Mouse (Mus musculus) lung, embryonic 14.5 days (tissue): ENCODE measurements around the gene Gpr55. TPM values are rescaled to one million over a fixed set of nuclear protein-coding genes. Genes with fewer than 3 reads are reported as not detected.
A peak's percentile ranks its signal among the peaks of the same experiment; 100 is the strongest.

Experiments used
- ATAC-seq: fragments of 200-750 bp; cut with Nextera tagmentation; 2 replicates; pipeline ENCODE4 v1.8.0; 2017; ENCODE audit warnings: mild to moderate bottlenecking, moderate TSS enrichment, moderate library complexity; ENCODE audit not compliant: insufficient read depth
- DNase-seq: peaks from one replicate; pipeline ENCODE4 v3.0.0-alpha.2; 2015
- H3K27ac ChIP-seq: fragments of 300-500 bp; sonication (generic); 2 replicates; pipeline ENCODE4 v1.5.1; 2014; ENCODE audit warnings: low read depth, mild to moderate bottlenecking, moderate library complexity
- H3K27me3 ChIP-seq: fragments of 300-500 bp; sonication (generic); 2 replicates; pipeline ENCODE4 v1.6.1; 2014; ENCODE audit warnings: low read length, control low read depth; ENCODE audit not compliant: insufficient read depth
- H3K36me3 ChIP-seq: fragments of 300-500 bp; sonication (generic); 2 replicates; pipeline ENCODE4 v1.6.1; 2014; ENCODE audit warnings: control low read depth; ENCODE audit not compliant: insufficient read depth
- H3K4me1 ChIP-seq: fragments of 300-500 bp; sonication (generic); 2 replicates; pipeline ENCODE4 v1.6.1; 2014; ENCODE audit warnings: antibody characterized with exemption, control low read depth; ENCODE audit not compliant: insufficient read depth
- H3K4me2 ChIP-seq: fragments of 300-500 bp; sonication (generic); 2 replicates; pipeline ENCODE4 v1.6.1; 2014; ENCODE audit warnings: mild to moderate bottlenecking
- H3K4me3 ChIP-seq: fragments of 300-500 bp; sonication (generic); 2 replicates; pipeline ENCODE4 v1.5.1; 2014; ENCODE audit warnings: low read depth, low read length
- H3K9ac ChIP-seq: fragments of 300-500 bp; sonication (generic); 2 replicates; pipeline ENCODE4 v1.6.1; 2014
- H3K9me3 ChIP-seq: fragments of 300-500 bp; sonication (generic); 2 replicates; pipeline ENCODE4 v1.6.1; 2016; ENCODE audit warnings: low read depth, low read length, control low read depth
- CTCF ChIP-seq: IDR thresholded peaks from 2 replicates; pipeline ENCODE4 v1.5.1; 2016; ENCODE audit warnings: antibody characterized with exemption, low read depth
- WGBS: fragments of 180-500 bp; shearing (Covaris S2); extraction: QIAGEN DNeasy Blood & Tissue Kit; methylation state at CpG from one replicate; pipeline ENCODE4 v1.1.7; 2014; 5-methylcytosine and 5-hydroxymethylcytosine counted together
- polyA plus RNA-seq: library from polyadenylated mRNA; unstranded; fragments of >200 nt; fragmentation: Nextera tagmentation; extraction: Ambion mirVana; gene quantifications from 2 replicates; pipeline ENCODE4 v1.2.1, GENCODE M21; 2014

The Gpr55 gene
- polyA plus RNA-seq, 1 experiment from 2014 or later, result not detected

- no peaks in the 10 kb centered on the region for H3K36me3 ChIP-seq
- H3K4me3 ChIP-seq, result no peak within 1 kb of the TSS
- H3K9me3 ChIP-seq, result no peaks in the 10 kb centered on the region
- no peaks in the 10 kb centered on the region for H3K4me1 ChIP-seq
- TF ChIP-seq CTCF, result no peak
- ATAC-seq (peak; percentile 65), DNase-seq (peak; percentile 72)
- H3K27ac ChIP-seq, result no peak within 1 kb of the TSS
- WGBS, result 50% methylated on average over 4 of the region's 4 CpGs
- H3K27me3 ChIP-seq, result no peaks in the 10 kb centered on the region
- H3K9ac ChIP-seq, result no peak within 1 kb of the TSS
- no peak within 1 kb of the TSS for H3K4me2 ChIP-seq
Measured at GRCm38 (mm10) chr1:85928057-85928687, 32.6 kb downstream of the Gpr55 start, which contains the start of gene 4933407L21Rik. Gene 4933407L21Rik, plus strand, starts transcription at chr1:85928483.

DNA sequence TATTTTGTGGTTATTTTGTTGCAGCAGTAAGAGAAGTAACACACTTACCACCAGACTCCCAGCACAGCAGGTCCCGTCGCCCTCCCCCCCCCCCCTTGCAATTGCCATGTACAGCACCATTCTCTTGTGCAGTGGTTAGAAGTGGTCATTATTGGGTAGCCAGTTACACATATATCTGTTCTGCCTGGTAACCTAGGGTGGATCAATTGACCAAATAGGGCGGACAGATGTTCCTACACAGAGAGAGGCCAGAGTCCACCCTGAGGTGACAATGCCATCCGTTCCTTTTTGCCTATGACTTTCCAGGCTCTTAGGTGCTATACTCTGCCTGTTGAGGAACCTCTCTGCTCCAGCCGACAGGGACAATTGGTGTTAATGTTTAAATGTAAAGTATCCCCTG is 35.6 kb downstream of the Gpr55 start:
- ATAC-seq, result no peak
- Histone ChIP-seq H3K4me2 (no peak overlapping the region), H3K4me1 (no peaks in the 10 kb centered on the region; the same call in 1 of the 2 replicates), H3K9ac (no peak overlapping the region), H3K27me3 (no peaks in the 10 kb centered on the region), H3K4me3 (no peak overlapping the region), H3K36me3 (no peaks in the 10 kb centered on the region), H3K27ac (no peak overlapping the region), H3K9me3 (no peaks in the 10 kb centered on the region)
- no peak for DNase-seq
- WGBS, result 76% methylated on average over 5 of the region's 5 CpGs
- TF ChIP-seq CTCF, result no peak

- Histone ChIP-seq H3K4me3 (no peak overlapping the region), H3K27me3 (no peaks in the 10 kb centered on the region), H3K4me1 (no peaks in the 10 kb centered on the region; the same call in 1 of the 2 replicates), H3K27ac (no peak overlapping the region), H3K4me2 (no peak overlapping the region), H3K9me3 (no peaks in the 10 kb centered on the region), H3K9ac (no peak overlapping the region), H3K36me3 (no peaks in the 10 kb centered on the region)
- 62% methylated on average over 5 of the region's 5 CpGs for WGBS
- no peak for ATAC-seq
- DNase-seq, result no peak
- TF ChIP-seq CTCF, result no peak
Measured at GRCm38 (mm10) chr1:85922865-85923211, 38.0 kb downstream of the Gpr55 start.

- no peak overlapping the region for H3K4me3 ChIP-seq
- no peak overlapping the region for H3K4me2 ChIP-seq
- no peak for DNase-seq
- no peaks in the 10 kb centered on the region for H3K36me3 ChIP-seq
- peaks cover 3% of the 10 kb centered on the region; the same call in 1 of the 2 replicates for H3K4me1 ChIP-seq
- 64% methylated on average over 7 of the region's 7 CpGs for WGBS
- no peak overlapping the region for H3K9ac ChIP-seq
- TF ChIP-seq CTCF, result no peak
- no peak overlapping the region for H3K27ac ChIP-seq
- ATAC-seq, result no peak
- H3K27me3 ChIP-seq, result no peaks in the 10 kb centered on the region
- H3K9me3 ChIP-seq, result no peaks in the 10 kb centered on the region
Measured at GRCm38 (mm10) chr1:85922127-85922864, 38.5 kb downstream of the Gpr55 start.

DNA sequence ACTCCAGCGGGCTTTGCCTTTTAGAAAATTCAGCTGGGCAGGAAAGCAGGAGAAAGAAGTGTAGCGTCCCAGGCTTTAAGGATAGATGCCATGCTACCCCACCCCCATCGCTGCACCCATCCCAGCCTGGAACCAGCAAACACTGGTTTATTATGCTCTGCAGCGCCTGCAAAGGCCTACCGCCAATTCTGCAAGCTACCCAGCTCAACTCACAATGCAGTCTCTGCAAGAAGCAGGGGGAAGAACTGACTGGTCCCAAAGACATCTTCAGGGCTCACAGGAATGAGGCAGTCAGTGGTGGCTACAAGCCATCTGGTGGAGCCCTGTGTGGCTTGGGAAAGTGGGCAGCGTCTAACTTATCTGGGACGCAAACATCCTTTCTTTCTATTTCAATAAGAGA is 39.1 kb downstream of the Gpr55 start:
- no peak overlapping the region for H3K4me3 ChIP-seq
- H3K9ac ChIP-seq, result no peak overlapping the region
- no peak for TF ChIP-seq CTCF
- DNase-seq (no peak), ATAC-seq (no peak)
- WGBS, result 75% methylated on average over 7 of the region's 7 CpGs
- no peaks in the 10 kb centered on the region for H3K36me3 ChIP-seq
- no peaks in the 10 kb centered on the region for H3K27me3 ChIP-seq
- H3K4me2 ChIP-seq, result no peak overlapping the region
- peaks cover 4% of the 10 kb centered on the region; the same call in 1 of the 2 replicates for H3K4me1 ChIP-seq
- H3K27ac ChIP-seq, result no peak overlapping the region
- H3K9me3 ChIP-seq, result no peaks in the 10 kb centered on the region

GRCm38 (mm10) chr1:85919621-85920020 is 41.2 kb downstream of the Gpr55 start:
- no peak for TF ChIP-seq CTCF
- no peak overlapping the region for H3K4me2 ChIP-seq
- H3K9me3 ChIP-seq, result no peaks in the 10 kb centered on the region
- H3K4me3 ChIP-seq, result no peak overlapping the region
- DNase-seq (no peak), ATAC-seq (no peak)
- no peaks in the 10 kb centered on the region for H3K36me3 ChIP-seq
- 73% methylated on average over 7 of the region's 7 CpGs for WGBS
- no peak overlapping the region for H3K27ac ChIP-seq
- H3K27me3 ChIP-seq, result no peaks in the 10 kb centered on the region
- peaks cover 4% of the 10 kb centered on the region; the same call in 1 of the 2 replicates for H3K4me1 ChIP-seq
- H3K9ac ChIP-seq, result no peak overlapping the region

DNA sequence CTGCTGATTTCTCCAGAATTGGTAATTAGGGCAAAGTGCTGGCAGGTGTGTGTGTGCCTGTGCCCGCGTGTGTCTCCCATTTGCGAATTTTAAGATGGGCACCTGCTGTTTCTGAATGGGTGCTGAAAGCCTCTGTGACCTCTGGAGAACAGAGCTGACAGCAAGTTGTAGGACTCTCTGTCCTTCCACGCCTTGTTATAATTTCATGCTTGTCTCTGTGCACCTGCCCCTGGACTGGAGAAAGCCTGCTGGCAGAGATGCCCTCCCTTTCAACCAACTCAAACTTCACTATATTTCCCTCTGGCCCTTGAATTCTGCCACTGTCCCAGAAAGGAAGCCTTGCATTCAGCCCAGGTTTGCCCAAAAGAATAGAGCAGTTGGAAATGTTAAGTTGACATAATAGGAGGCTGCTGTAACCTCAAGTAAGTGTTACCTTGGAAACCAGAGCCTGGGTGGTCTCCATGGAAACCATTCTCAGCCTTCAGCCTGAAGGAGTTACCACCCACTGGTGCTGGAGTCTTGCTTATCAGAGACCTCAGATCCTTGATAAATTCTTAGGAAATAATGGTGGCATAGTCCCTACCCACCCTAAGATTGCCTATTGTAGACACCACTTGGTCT is 43.9 kb downstream of the Gpr55 start:
- DNase-seq, result peak; percentile 74

More for the DNA sequence above, 43.9 kb downstream of the Gpr55 start:
- ATAC-seq, result peak; percentile 53; the same call in 1 of the 2 replicates
- Histone ChIP-seq H3K27ac (no peak overlapping the region), H3K9me3 (no peaks in the 10 kb centered on the region), H3K4me2 (no peak overlapping the region), H3K36me3 (no peaks in the 10 kb centered on the region), H3K4me1 (peaks cover 4% of the 10 kb centered on the region; the same call in 1 of the 2 replicates), H3K9ac (no peak overlapping the region), H3K4me3 (no peak overlapping the region), H3K27me3 (no peaks in the 10 kb centered on the region)
- no peak for TF ChIP-seq CTCF
- 53% methylated on average over 4 of the region's 4 CpGs for WGBS
